Mouse (Mus musculus): Measurements from ENCODE around the gene Gm30302. TPM values are rescaled to one million over a fixed set of nuclear protein-coding genes. Genes with fewer than 3 reads are reported as not detected.

The Gm30302 gene
- polyA plus RNA-seq, 1 experiment from 2014 or later: 0.14 TPM

DNA sequence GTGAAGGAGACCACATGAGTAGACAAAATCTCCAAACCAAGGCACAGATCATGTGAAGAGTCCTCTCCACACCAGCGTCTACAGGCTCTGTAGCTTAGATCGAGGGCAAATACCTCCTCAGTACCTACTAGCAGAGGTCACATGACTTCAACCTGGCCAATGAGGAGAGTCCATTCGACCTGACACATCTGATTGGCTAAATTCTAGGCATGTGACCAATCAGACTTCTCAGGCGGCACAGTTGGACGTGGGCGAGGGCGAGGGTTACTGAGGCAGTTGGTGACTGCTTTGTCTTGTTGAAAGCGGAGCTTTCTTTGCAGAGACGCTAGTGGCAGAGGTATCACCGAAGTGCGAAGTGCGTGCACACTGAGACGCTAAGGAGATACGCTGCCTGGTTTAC lies 36.6 kb downstream of the Gm30302 start:
- Histone ChIP-seq H3K9me3 (ENCODE audit: control insufficient read depth, low read length) (no peaks in the 10 kb centered on the region), H3K36me3 (ENCODE audit: control insufficient read depth, insufficient read depth, low read length) (no peaks in the 10 kb centered on the region), H3K4me2 (no peak overlapping the region), H3K4me3 (ENCODE audit: low read depth, low read length) (no peak overlapping the region), H3K27me3 (replicated peaks; ENCODE audit: control insufficient read depth, insufficient read depth, low read length) (no peaks in the 10 kb centered on the region), H3K27ac (ENCODE audit: low read depth, low read length) (no peak overlapping the region), H3K9ac (ENCODE audit: low read depth, low read length) (no peak overlapping the region), H3K4me1 (replicated peaks; ENCODE audit: control insufficient read depth, insufficient read depth, low read length) (no peaks in the 10 kb centered on the region)
- DNase-seq (ENCODE audit: low spot score): no peak
- ATAC-seq (replicated peaks; ENCODE audit: low FRiP score): no peak
- 89% methylated on average over 14 of the region's 14 CpGs for WGBS

- H3K4me2 ChIP-seq: no peak overlapping the region
- no peak overlapping the region for H3K9ac ChIP-seq (ENCODE audit: low read depth, low read length)
- WGBS: 32% methylated on average over 1 of the region's 1 CpGs
- H3K4me1 ChIP-seq (replicated peaks; ENCODE audit: control insufficient read depth, insufficient read depth, low read length): no peaks in the 10 kb centered on the region
- no peak for DNase-seq (ENCODE audit: low spot score)
- H3K36me3 ChIP-seq (ENCODE audit: control insufficient read depth, insufficient read depth, low read length): no peaks in the 10 kb centered on the region
- H3K27me3 ChIP-seq (replicated peaks; ENCODE audit: control insufficient read depth, insufficient read depth, low read length): no peaks in the 10 kb centered on the region
- H3K27ac ChIP-seq (ENCODE audit: low read depth, low read length): no peak overlapping the region
- no peaks in the 10 kb centered on the region for H3K9me3 ChIP-seq (ENCODE audit: control insufficient read depth, low read length)
- no peak overlapping the region for H3K4me3 ChIP-seq (ENCODE audit: low read depth, low read length)
- ATAC-seq (replicated peaks; ENCODE audit: low FRiP score): no peak
Observed at GRCm38 (mm10) chr13:49760675-49761074, 38.1 kb downstream of the Gm30302 start.

- Histone ChIP-seq H3K27me3 (replicated peaks; ENCODE audit: control insufficient read depth, insufficient read depth, low read length) (no peaks in the 10 kb centered on the region), H3K9me3 (ENCODE audit: control insufficient read depth, low read length) (no peaks in the 10 kb centered on the region), H3K27ac (ENCODE audit: low read depth, low read length) (no peak overlapping the region), H3K4me2 (no peak overlapping the region), H3K4me3 (ENCODE audit: low read depth, low read length) (no peak overlapping the region), H3K36me3 (ENCODE audit: control insufficient read depth, insufficient read depth, low read length) (no peaks in the 10 kb centered on the region), H3K9ac (ENCODE audit: low read depth, low read length) (no peak overlapping the region), H3K4me1 (replicated peaks; ENCODE audit: control insufficient read depth, insufficient read depth, low read length) (no peaks in the 10 kb centered on the region)
- DNase-seq (ENCODE audit: low spot score) (no peak), ATAC-seq (replicated peaks; ENCODE audit: low FRiP score) (no peak)
- 81% methylated on average over 4 of the region's 4 CpGs for WGBS
Observed at GRCm38 (mm10) chr13:49757966-49758365, 40.8 kb downstream of the Gm30302 start.

- Histone ChIP-seq H3K36me3 (ENCODE audit: control insufficient read depth, insufficient read depth, low read length) (no peaks in the 10 kb centered on the region), H3K27ac (ENCODE audit: low read depth, low read length) (no peak overlapping the region), H3K4me1 (replicated peaks; ENCODE audit: control insufficient read depth, insufficient read depth, low read length) (no peaks in the 10 kb centered on the region), H3K27me3 (replicated peaks; ENCODE audit: control insufficient read depth, insufficient read depth, low read length) (no peaks in the 10 kb centered on the region), H3K4me3 (ENCODE audit: low read depth, low read length) (no peak overlapping the region), H3K9ac (ENCODE audit: low read depth, low read length) (no peak overlapping the region), H3K4me2 (no peak overlapping the region), H3K9me3 (ENCODE audit: control insufficient read depth, low read length) (no peaks in the 10 kb centered on the region)
- no peak for DNase-seq (ENCODE audit: low spot score)
- WGBS: 80% methylated on average over 9 of the region's 9 CpGs
- no peak for ATAC-seq (replicated peaks; ENCODE audit: low FRiP score)
Observed at GRCm38 (mm10) chr13:49756591-49756990, 42.2 kb downstream of the Gm30302 start.

DNA sequence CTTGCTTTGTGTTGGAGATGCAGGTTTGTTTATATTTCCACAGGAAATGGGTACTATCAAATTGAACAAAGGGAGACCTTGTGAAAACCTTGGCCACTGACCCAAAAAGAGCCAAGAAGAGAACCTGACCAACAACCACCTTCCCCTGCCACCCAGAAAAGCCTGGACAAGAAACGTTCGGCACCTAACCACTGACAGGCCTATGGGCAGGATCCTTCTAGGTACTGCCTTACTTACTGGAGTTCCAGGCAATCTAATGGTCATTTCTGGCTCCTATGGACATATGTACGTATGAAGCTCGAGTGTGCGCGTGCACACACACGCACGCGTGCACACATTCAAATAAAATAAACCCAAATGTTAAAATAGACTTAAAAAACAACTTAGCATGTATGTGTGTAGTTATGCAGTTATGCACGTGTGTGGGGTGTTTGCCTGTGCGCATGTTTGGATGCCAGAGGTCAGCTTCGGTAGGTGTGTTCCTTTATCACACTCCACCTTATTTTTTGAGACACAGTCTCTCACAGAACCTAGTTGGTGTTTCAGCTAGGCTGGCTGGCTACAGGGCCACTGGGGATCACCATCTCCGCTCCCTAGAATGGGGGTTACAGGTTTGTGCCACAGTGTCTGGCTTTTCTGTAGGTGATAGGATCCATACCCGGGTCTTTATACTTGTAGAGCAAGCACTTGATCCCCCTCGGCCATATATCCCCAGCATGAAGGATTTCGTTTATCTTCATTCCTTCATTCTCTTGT lies 57.3 kb downstream of the Gm30302 start:
- Histone ChIP-seq H3K9ac (ENCODE audit: low read depth, low read length) (no peak overlapping the region), H3K36me3 (ENCODE audit: control insufficient read depth, insufficient read depth, low read length) (no peaks in the 10 kb centered on the region), H3K9me3 (ENCODE audit: control insufficient read depth, low read length) (no peaks in the 10 kb centered on the region), H3K4me1 (replicated peaks; ENCODE audit: control insufficient read depth, insufficient read depth, low read length) (no peaks in the 10 kb centered on the region), H3K4me2 (no peak overlapping the region), H3K4me3 (ENCODE audit: low read depth, low read length) (no peak overlapping the region), H3K27ac (ENCODE audit: low read depth, low read length) (no peak overlapping the region), H3K27me3 (replicated peaks; ENCODE audit: control insufficient read depth, insufficient read depth, low read length) (no peaks in the 10 kb centered on the region)
- DNase-seq (ENCODE audit: low spot score): no peak
- ATAC-seq (replicated peaks; ENCODE audit: low FRiP score): no peak
- WGBS: 91% methylated on average over 16 of the region's 16 CpGs

GRCm38 (mm10) chr13:49738011-49738410 lies 60.8 kb downstream of the Gm30302 start:
- Histone ChIP-seq H3K4me3 (ENCODE audit: low read depth, low read length) (no peak overlapping the region), H3K9ac (ENCODE audit: low read depth, low read length) (no peak overlapping the region), H3K9me3 (ENCODE audit: control insufficient read depth, low read length) (no peaks in the 10 kb centered on the region), H3K27me3 (replicated peaks; ENCODE audit: control insufficient read depth, insufficient read depth, low read length) (no peaks in the 10 kb centered on the region), H3K4me2 (no peak overlapping the region), H3K27ac (ENCODE audit: low read depth, low read length) (no peak overlapping the region), H3K36me3 (ENCODE audit: control insufficient read depth, insufficient read depth, low read length) (peaks cover 20% of the 10 kb centered on the region), H3K4me1 (replicated peaks; ENCODE audit: control insufficient read depth, insufficient read depth, low read length) (no peaks in the 10 kb centered on the region)
- DNase-seq (ENCODE audit: low spot score) (no peak), ATAC-seq (replicated peaks; ENCODE audit: low FRiP score) (no peak)
- WGBS: 88% methylated on average over 2 of the region's 2 CpGs

DNA sequence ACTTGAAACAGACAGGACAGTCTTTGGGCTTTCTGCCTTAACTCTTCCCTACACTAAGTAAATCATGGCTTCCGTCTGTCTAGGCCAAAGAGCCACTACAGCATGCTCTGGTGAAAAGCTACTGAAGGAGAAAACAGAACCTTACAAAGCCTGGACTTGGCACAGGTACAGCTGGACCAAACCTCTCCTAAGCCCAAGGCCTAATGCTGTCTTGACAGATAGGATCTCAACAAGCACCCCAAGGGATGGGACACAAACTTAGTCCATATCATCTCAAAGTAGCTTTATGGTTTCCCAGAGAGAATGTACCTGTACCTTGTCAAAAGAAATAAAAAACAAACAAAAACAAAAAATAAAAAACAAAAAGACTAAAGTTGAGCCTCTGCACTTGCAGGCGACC lies 62.4 kb downstream of the Gm30302 start:
- no peak overlapping the region for H3K9ac ChIP-seq (ENCODE audit: low read depth, low read length)
- H3K9me3 ChIP-seq (ENCODE audit: control insufficient read depth, low read length): no peaks in the 10 kb centered on the region
- peaks cover 31% of the 10 kb centered on the region for H3K36me3 ChIP-seq (ENCODE audit: control insufficient read depth, insufficient read depth, low read length)
- no peak overlapping the region for H3K27ac ChIP-seq (ENCODE audit: low read depth, low read length)
- 88% methylated on average over 2 of the region's 2 CpGs for WGBS
- no peak overlapping the region for H3K4me2 ChIP-seq
- no peaks in the 10 kb centered on the region for H3K4me1 ChIP-seq (replicated peaks; ENCODE audit: control insufficient read depth, insufficient read depth, low read length)
- no peak for ATAC-seq (replicated peaks; ENCODE audit: low FRiP score)
- no peaks in the 10 kb centered on the region for H3K27me3 ChIP-seq (replicated peaks; ENCODE audit: control insufficient read depth, insufficient read depth, low read length)
- no peak for DNase-seq (ENCODE audit: low spot score)
- no peak overlapping the region for H3K4me3 ChIP-seq (ENCODE audit: low read depth, low read length)

Other genes starting within 250 kb of the Gm30302 start
- 0.74 and 1.1 TPM in 2 replicates for gene Omd, start 216.5 kb downstream of the Gm30302 start, polyA plus RNA-seq (2014; fragmentation: Nextera tagmentation; extraction: Ambion mirVana)
- 1.2 and 2.2 TPM in 2 replicates for gene Ogn, start 191.0 kb downstream of the Gm30302 start, polyA plus RNA-seq (2014; fragmentation: Nextera tagmentation; extraction: Ambion mirVana)
- gene Cenpp, start 146.2 kb downstream of the Gm30302 start, polyA plus RNA-seq (2014; fragmentation: Nextera tagmentation; extraction: Ambion mirVana): 38.5 and 43.4 TPM in 2 replicates
- gene Nol8, start 145.9 kb downstream of the Gm30302 start, polyA plus RNA-seq (2014; fragmentation: Nextera tagmentation; extraction: Ambion mirVana): 22.6 and 23.6 TPM in 2 replicates
- gene Iars, start 116.9 kb downstream of the Gm30302 start, polyA plus RNA-seq (2014; fragmentation: Nextera tagmentation; extraction: Ambion mirVana): 142 and 161 TPM in 2 replicates

All from liver, embryonic 11.5 days (tissue).